Mouse (Mus musculus) stomach, postnatal 0 days (tissue): ENCODE data around the gene Uck2. TPM values are rescaled to one million over a fixed set of nuclear protein-coding genes. Genes with fewer than 3 reads are reported as not detected.

ENCODE experiments used
- ATAC-seq: fragments of 200-750 bp; cut with Nextera tagmentation; 2 replicates; pipeline ENCODE4 v1.8.0; 2017; ENCODE audit not compliant: low FRiP score, low TSS enrichment
- DNase-seq: peaks from one replicate; pipeline ENCODE4 v3.0.0-alpha.2; 2016; ENCODE audit warnings: low spot score
- H3K27ac ChIP-seq: fragments of 300-500 bp; sonication (generic); replicated peaks from 2 replicates; pipeline ENCODE4 v1.5.1; 2014; ENCODE audit warnings: mild to moderate bottlenecking, control low read depth
- H3K27me3 ChIP-seq: fragments of 300-500 bp; sonication (generic); 2 replicates; pipeline ENCODE4 v1.6.1; 2014; ENCODE audit warnings: low read length; ENCODE audit not compliant: control insufficient read depth, insufficient read depth
- H3K36me3 ChIP-seq: fragments of 300-500 bp; sonication (generic); 2 replicates; pipeline ENCODE4 v1.6.1; 2014; ENCODE audit warnings: low read length, mixed read lengths; ENCODE audit not compliant: control insufficient read depth, insufficient read depth
- H3K4me1 ChIP-seq: fragments of 300-500 bp; sonication (generic); replicated peaks from 2 replicates; pipeline ENCODE4 v1.6.1; 2014; ENCODE audit warnings: antibody characterized with exemption; ENCODE audit not compliant: control insufficient read depth, insufficient read depth
- H3K4me2 ChIP-seq: fragments of 300-500 bp; sonication (generic); replicated peaks from 2 replicates; pipeline ENCODE4 v1.6.1; 2014; ENCODE audit warnings: low read depth, mild to moderate bottlenecking, control low read depth, moderate library complexity
- H3K4me3 ChIP-seq: fragments of 300-500 bp; sonication (generic); 2 replicates; pipeline ENCODE4 v1.5.1; 2014; ENCODE audit warnings: low read depth, low read length, control low read depth
- H3K9ac ChIP-seq: fragments of 300-500 bp; sonication (generic); 2 replicates; pipeline ENCODE4 v1.6.1; 2014; ENCODE audit warnings: mild to moderate bottlenecking, low read length, control low read depth, mixed read lengths
- H3K9me3 ChIP-seq: fragments of 300-500 bp; sonication (generic); 2 replicates; pipeline ENCODE4 v1.6.1; 2016; ENCODE audit warnings: low read length; ENCODE audit not compliant: control insufficient read depth
- CTCF ChIP-seq: IDR thresholded peaks from 2 replicates; pipeline ENCODE4 v1.5.1; 2016; ENCODE audit warnings: antibody characterized with exemption, low read depth, mild to moderate bottlenecking, moderate library complexity
- EP300 ChIP-seq: optimal IDR thresholded peaks from 2 replicates; pipeline ENCODE3; 2016; ENCODE audit warnings: antibody characterized with exemption
- WGBS: fragments of 180-500 bp; shearing (Covaris S2); extraction: QIAGEN DNeasy Blood & Tissue Kit; methylation state at CpG from one replicate; pipeline ENCODE4 v1.1.7; 2014; 5-methylcytosine and 5-hydroxymethylcytosine counted together
- polyA plus RNA-seq: library from polyadenylated mRNA; unstranded; fragments of >200 nt; fragmentation: Nextera tagmentation; extraction: Ambion mirVana; gene quantifications from 2 replicates; pipeline ENCODE4 v1.2.1, GENCODE M21; 2015

Gene Uck2
- polyA plus RNA-seq, 1 experiment from 2014 or later = 52.5 TPM

DNA sequence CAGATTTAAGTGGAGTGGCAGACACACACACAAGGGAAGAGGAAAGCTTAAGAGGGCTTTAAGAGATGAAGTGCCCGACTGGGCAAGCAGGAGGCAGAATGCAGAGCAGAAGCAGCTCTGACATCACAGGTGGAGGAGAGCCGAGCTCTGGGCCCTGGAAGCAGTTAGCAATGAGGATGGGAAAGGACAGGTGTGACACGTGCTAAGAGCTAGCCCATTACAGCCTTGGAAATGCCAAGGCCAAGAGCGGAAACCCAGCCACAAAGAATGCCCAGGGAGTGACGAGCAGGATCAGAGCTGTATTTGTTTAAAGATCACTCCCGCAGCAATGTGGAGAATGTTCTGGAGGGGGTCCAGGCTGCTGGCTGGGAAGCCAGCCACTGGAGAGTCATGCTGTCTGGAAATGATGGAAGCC is 15.3 kb downstream of the Uck2 start:
- Histone ChIP-seq H3K4me3 (0 out of 2 replicates have a peak overlapping the region, but pooled peaks have one; percentile 17), H3K27me3 (no peaks in the 10 kb centered on the region), H3K9ac (peak overlapping the region; percentile 27; the same call in 1 of the 2 replicates), H3K27ac (peak overlapping the region; percentile 88), H3K9me3 (no peaks in the 10 kb centered on the region), H3K4me2 (peak overlapping the region; percentile 56), H3K36me3 (no peaks in the 10 kb centered on the region; the same call in 1 of the 2 replicates), H3K4me1 (peaks cover 17% of the 10 kb centered on the region)
- ATAC-seq (peak; percentile 49; the same call in 1 of the 2 replicates), DNase-seq (peak; percentile 58)
- TF ChIP-seq EP300 = no peak
- peak; percentile 21; the same call in 1 of the 2 replicates for TF ChIP-seq CTCF
- WGBS = 6% methylated on average over 6 of the region's 6 CpGs

DNA sequence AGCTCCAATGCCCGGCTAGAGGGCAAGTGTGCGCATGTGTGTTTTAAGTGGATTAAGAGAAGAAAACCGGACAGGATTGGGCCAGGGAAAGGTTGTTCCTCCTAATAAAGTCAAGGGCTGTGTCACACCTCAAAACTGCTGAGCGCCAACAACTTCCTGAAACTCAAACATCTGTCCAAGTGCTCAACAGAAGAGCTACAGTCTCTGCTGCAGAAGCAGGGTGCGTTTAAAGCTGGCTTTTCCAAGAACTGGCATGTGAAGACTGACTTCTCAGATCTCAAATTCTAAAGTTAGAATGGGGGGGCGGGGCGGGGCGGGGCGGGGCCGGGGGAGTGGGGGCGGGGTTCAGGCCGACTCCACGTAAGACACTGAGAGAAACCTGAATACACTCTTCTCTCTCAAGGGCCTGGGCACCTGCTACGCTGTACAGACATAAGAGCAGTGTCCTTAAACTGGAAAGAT is 15.7 kb downstream of the Uck2 start:
- 13% methylated on average over 14 of the region's 14 CpGs for WGBS
- 0 out of 2 replicates have a peak, but pooled peaks have one; percentile 22 for ATAC-seq
- Histone ChIP-seq H3K4me2 (peak overlapping the region; percentile 56), H3K9ac (no peak overlapping the region), H3K36me3 (no peaks in the 10 kb centered on the region; the same call in 1 of the 2 replicates), H3K27me3 (no peaks in the 10 kb centered on the region), H3K9me3 (no peaks in the 10 kb centered on the region), H3K4me1 (peaks cover 17% of the 10 kb centered on the region), H3K27ac (peak overlapping the region; percentile 88), H3K4me3 (no peak overlapping the region)
- DNase-seq = peak; percentile 66
- no peak for TF ChIP-seq EP300
- TF ChIP-seq CTCF = no peak

DNA sequence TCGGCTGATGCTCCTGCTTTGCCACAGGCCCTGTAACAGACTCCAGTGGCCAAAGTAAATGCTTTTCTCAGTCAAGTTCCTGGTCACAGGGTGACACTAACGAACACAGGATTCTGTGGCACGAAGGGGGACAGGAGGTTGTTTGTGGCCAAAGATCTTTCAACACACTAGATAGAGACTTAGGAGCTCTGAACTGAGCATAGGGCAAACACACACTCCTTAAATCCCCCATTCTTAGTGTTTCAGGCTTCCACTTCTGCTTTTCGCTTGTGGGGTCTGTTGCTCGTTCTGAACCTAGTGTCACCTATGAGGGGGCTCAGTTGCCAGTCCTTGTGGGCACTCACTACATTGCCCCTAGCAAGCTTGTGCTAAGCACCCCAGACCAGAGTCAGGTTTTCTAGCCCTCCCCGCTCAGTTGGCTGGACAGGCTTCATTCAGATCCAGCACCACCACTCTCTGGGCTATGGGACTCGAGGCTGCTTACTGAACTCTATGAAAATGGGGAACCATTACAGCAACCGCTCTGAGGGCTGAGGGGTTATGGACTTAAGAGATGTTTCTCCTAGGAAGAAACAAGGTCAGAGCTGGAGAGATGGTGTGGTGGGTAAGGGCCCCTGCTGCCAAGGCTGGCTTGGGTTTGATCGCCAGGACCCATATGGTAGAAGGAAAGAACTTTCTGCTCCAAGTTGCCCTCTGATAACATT is 16.6 kb downstream of the Uck2 start:
- H3K9ac ChIP-seq = no peak overlapping the region
- H3K9me3 ChIP-seq = no peaks in the 10 kb centered on the region
- H3K4me3 ChIP-seq = no peak overlapping the region
- no peaks in the 10 kb centered on the region for H3K27me3 ChIP-seq
- peak overlapping the region; percentile 88 for H3K27ac ChIP-seq
- WGBS = 81% methylated on average over 9 of the region's 9 CpGs
- no peak overlapping the region for H3K4me2 ChIP-seq
- TF ChIP-seq EP300 (no peak), CTCF (no peak)
- H3K4me1 ChIP-seq = peaks cover 17% of the 10 kb centered on the region
- DNase-seq (no peak), ATAC-seq (no peak)
- no peaks in the 10 kb centered on the region; the same call in 1 of the 2 replicates for H3K36me3 ChIP-seq

DNA sequence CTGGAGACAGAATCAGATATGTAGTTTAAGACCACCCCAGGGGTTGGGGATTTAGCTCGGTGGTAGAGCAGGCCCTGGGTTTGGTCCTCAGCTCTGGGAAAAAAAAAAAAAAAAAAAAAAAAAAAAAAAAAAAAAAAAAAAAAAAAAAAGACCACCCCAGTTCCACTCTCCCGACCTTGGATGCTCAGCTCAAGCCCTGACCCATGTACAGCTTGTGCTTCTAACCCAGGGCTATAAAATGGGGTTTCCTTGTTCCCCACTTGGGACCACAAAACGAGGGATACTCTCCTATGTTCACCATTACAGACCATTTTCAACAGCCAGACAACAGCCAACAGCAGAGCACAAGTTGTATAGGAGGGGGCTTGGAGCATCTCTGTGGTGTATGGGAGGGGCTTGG is 18.4 kb downstream of the Uck2 start:
- TF ChIP-seq EP300 (no peak), CTCF (no peak)
- Histone ChIP-seq H3K4me1 (peaks cover 13% of the 10 kb centered on the region), H3K4me3 (no peak overlapping the region), H3K4me2 (no peak overlapping the region), H3K36me3 (no peaks in the 10 kb centered on the region; the same call in 1 of the 2 replicates), H3K27ac (no peak overlapping the region), H3K9ac (no peak overlapping the region), H3K27me3 (no peaks in the 10 kb centered on the region), H3K9me3 (no peaks in the 10 kb centered on the region)
- no peak for DNase-seq
- 76% methylated on average over 3 of the region's 3 CpGs for WGBS
- ATAC-seq = no peak

DNA sequence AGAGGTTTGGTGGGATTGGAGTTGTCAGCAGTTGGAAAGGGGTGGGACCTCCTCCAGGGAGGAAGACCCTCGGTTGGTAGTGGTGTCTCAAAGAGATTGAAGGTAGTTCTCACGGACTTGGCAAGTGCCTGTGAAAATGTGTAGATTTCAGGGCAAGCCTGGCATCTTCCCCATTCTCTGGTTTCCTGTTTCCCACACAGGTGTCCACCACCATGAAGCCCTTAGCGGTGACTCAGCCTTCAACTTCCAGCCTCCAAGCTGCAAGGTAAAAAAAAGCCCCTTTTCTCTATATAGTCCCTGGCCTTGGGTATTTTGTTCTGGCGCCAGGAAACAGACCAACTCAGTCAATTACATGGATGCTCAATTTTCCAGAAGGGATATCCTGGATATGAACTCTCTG is 19.8 kb downstream of the Uck2 start:
- WGBS = 77% methylated on average over 4 of the region's 4 CpGs

More for the DNA sequence above, 19.8 kb downstream of the Uck2 start:
- H3K4me1 ChIP-seq = peaks cover 9% of the 10 kb centered on the region
- H3K4me2 ChIP-seq = no peak overlapping the region
- ATAC-seq = no peak
- H3K4me3 ChIP-seq = no peak overlapping the region
- TF ChIP-seq CTCF (no peak), EP300 (no peak)
- DNase-seq = no peak
- no peaks in the 10 kb centered on the region for H3K9me3 ChIP-seq
- H3K27me3 ChIP-seq = no peaks in the 10 kb centered on the region
- no peaks in the 10 kb centered on the region; the same call in 1 of the 2 replicates for H3K36me3 ChIP-seq
- no peak overlapping the region for H3K9ac ChIP-seq
- H3K27ac ChIP-seq = no peak overlapping the region
